Mouse (Mus musculus) liver, postnatal 0 days (tissue): ENCODE measurements at regions not wholly inside any gene's neighbourhood (a gene's known extent, or its start where the extent isn't known, plus 50 kb on each side); places are given as distances from the start of the nearest gene placed in this dataset.

ENCODE experiments used
- CTCF ChIP-seq: sonication (generic); IDR thresholded peaks from 2 replicates; pipeline ENCODE4 v1.5.1; 2016; ENCODE audit warnings: antibody characterized with exemption, low read depth
- EP300 ChIP-seq: IDR thresholded peaks from 2 replicates; pipeline ENCODE4 v1.6.1; 2016; ENCODE audit warnings: antibody characterized with exemption, low read depth, mild to moderate bottlenecking

GRCm38 (mm10) chr13:81965431-81965830 is 182.6 kb downstream of the Cetn3 start:
- no peak for TF ChIP-seq CTCF
- TF ChIP-seq EP300, result no peak
